Mouse (Mus musculus): ENCODE data around the gene Tbx15. TPM values are rescaled to one million over a fixed set of nuclear protein-coding genes. Genes with fewer than 3 reads are reported as not detected.

Gene Tbx15
- polyA plus RNA-seq (2014; fragmentation: Nextera tagmentation; extraction: Ambion mirVana) = 3.2 and 3.8 TPM in 2 replicates

DNA sequence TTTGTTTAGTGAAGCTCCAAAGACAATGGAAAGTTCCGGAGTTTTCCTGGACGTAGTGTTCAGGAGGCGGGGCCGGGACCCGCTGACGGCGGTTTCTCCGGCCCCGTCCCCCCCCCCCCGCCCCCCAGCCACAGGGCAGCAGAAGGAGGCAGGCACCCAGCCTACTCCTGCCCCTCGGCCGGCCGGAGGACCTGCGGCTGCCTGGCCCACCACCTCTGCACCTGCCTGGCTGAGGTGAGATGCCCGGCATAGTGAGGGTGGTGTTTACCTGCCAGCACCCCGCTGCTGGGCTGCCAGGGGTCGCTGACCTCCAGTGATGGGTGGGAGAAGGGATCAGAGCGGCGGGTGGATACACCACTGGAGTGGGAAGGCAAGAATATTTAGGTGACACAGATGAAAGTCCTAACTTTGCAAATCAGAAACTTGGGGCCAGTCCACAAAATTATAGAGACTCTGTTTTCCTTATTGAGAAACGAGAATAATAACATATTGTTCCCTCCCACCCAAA, at the start of gene Tbx15:
Tbx15 (plus strand) TSS at position 169 of the 508 bp plus-strand sequence.
- 1% methylated on average over 20 of the region's 20 CpGs for WGBS

DNA sequence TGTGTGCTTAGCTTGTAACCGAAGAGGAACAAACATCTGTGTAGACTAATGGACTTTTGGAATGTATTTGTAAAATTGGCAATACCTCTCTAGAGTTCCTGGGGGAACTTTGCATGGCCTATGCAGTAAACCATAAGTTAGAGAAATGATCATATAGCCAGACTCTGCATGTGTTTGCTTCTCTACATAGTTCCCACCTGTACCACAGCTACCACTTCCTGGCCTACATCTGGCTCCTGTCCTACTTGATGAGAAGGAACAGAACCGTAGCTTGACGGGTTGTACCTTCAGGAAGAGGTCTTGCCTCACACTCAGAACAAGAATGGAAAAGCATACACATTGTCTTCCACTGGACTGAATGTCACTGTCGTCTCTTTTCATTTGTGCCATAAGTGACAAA, 46.6 kb upstream of the Tbx15 start:
- no peak overlapping the region for H3K4me3 ChIP-seq (ENCODE audit: low read depth, low read length)
- H3K9ac ChIP-seq (ENCODE audit: low read length) = no peak overlapping the region
- H3K4me1 ChIP-seq (replicated peaks; ENCODE audit: control insufficient read depth, insufficient read depth, low read length) = no peaks in the 10 kb centered on the region
- H3K27me3 ChIP-seq (ENCODE audit: control insufficient read depth, insufficient read depth, low read length) = no peaks in the 10 kb centered on the region
- no peaks in the 10 kb centered on the region for H3K9me3 ChIP-seq (ENCODE audit: control insufficient read depth, low read length)
- H3K4me2 ChIP-seq (ENCODE audit: low read depth, low read length, severe bottlenecking) = no peak overlapping the region
- no peak overlapping the region for H3K27ac ChIP-seq (ENCODE audit: low read depth, low read length)
- WGBS = 77% methylated on average over 4 of the region's 4 CpGs
- DNase-seq (ENCODE audit: low spot score) (no peak), ATAC-seq (replicated peaks; ENCODE audit: low FRiP score) (no peak)
- H3K36me3 ChIP-seq (ENCODE audit: control insufficient read depth, insufficient read depth, low read length) = no peaks in the 10 kb centered on the region

More for the DNA sequence above, at the start of gene Tbx15:
- Histone ChIP-seq H3K9ac (ENCODE audit: low read length) (peak within 1 kb of the TSS; percentile 16; the same call in 1 of the 2 replicates), H3K9me3 (ENCODE audit: control insufficient read depth, low read length) (no peaks in the 10 kb centered on the region), H3K36me3 (ENCODE audit: control insufficient read depth, insufficient read depth, low read length) (no peaks in the 10 kb centered on the region), H3K27ac (ENCODE audit: low read depth, low read length) (no peak within 1 kb of the TSS), H3K4me1 (replicated peaks; ENCODE audit: control insufficient read depth, insufficient read depth, low read length) (peaks cover 5% of the 10 kb centered on the region; the same call in 1 of the 2 replicates), H3K4me3 (ENCODE audit: low read depth, low read length) (peak within 1 kb of the TSS; percentile 15; the same call in 1 of the 2 replicates), H3K27me3 (ENCODE audit: control insufficient read depth, insufficient read depth, low read length) (peaks cover 91% of the 10 kb centered on the region), H3K4me2 (ENCODE audit: low read depth, low read length, severe bottlenecking) (peak within 1 kb of the TSS; percentile 18; the same call in 1 of the 2 replicates)
- 0 out of 2 replicates have a peak, but pooled peaks have one; percentile 37 for ATAC-seq (replicated peaks; ENCODE audit: low FRiP score)
- DNase-seq (ENCODE audit: low spot score) = peak; percentile 54

DNA sequence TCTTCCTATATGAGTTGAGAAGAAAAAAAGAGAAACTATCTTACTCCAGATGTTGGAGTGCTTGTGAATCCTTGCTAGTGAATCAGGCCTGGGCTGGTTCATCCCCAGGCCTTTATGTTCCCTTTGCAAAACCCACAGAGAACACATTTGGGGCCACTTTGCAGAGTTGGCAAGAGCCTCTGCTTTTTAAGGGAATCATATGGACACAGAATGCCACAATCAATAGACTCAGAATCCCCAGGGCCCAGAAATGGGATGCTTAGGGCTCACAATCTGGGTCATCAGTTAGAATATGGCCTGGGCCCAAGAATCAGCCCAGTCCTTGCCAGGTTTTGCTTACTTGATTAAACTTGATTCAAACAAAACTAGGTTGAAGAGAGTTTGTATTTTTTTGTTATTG, 36.9 kb upstream of the Tbx15 start:
- H3K4me3 ChIP-seq (ENCODE audit: low read depth, low read length) = no peak overlapping the region
- H3K9ac ChIP-seq (ENCODE audit: low read length) = no peak overlapping the region
- no peaks in the 10 kb centered on the region for H3K9me3 ChIP-seq (ENCODE audit: control insufficient read depth, low read length)
- H3K36me3 ChIP-seq (ENCODE audit: control insufficient read depth, insufficient read depth, low read length) = no peaks in the 10 kb centered on the region
- no peak for DNase-seq (ENCODE audit: low spot score)
- ATAC-seq (replicated peaks; ENCODE audit: low FRiP score) = no peak
- H3K4me1 ChIP-seq (replicated peaks; ENCODE audit: control insufficient read depth, insufficient read depth, low read length) = no peaks in the 10 kb centered on the region
- H3K27ac ChIP-seq (ENCODE audit: low read depth, low read length) = no peak overlapping the region
- no peaks in the 10 kb centered on the region for H3K27me3 ChIP-seq (ENCODE audit: control insufficient read depth, insufficient read depth, low read length)
- no peak overlapping the region for H3K4me2 ChIP-seq (ENCODE audit: low read depth, low read length, severe bottlenecking)

DNA sequence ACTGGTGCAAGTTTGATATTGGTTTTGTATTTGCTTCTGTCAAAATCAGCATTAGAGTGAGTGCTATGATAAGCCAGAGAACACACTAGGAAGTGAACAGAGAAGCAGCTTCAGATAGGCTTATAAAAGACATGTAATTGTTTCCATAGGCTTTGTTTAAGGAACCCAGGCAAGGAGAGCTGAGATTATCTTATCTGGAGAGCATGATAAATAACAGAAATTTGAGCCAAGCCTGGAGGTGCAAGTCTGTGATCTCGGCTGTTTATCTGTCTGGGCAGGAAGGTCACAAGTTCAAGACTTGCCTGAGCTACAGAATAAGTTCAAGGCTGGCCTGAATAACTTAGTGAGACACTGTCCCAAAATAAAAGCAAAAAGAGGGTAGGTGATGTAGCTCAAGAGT, 31.8 kb upstream of the Tbx15 start:
- H3K4me2 ChIP-seq (ENCODE audit: low read depth, low read length, severe bottlenecking) = no peak overlapping the region
- DNase-seq (ENCODE audit: low spot score) (no peak), ATAC-seq (replicated peaks; ENCODE audit: low FRiP score) (no peak)
- no peaks in the 10 kb centered on the region; the same call in 1 of the 2 replicates for H3K4me1 ChIP-seq (replicated peaks; ENCODE audit: control insufficient read depth, insufficient read depth, low read length)
- no peak overlapping the region for H3K9ac ChIP-seq (ENCODE audit: low read length)
- H3K36me3 ChIP-seq (ENCODE audit: control insufficient read depth, insufficient read depth, low read length) = no peaks in the 10 kb centered on the region
- no peaks in the 10 kb centered on the region for H3K9me3 ChIP-seq (ENCODE audit: control insufficient read depth, low read length)
- H3K4me3 ChIP-seq (ENCODE audit: low read depth, low read length) = no peak overlapping the region
- no peak overlapping the region for H3K27ac ChIP-seq (ENCODE audit: low read depth, low read length)
- 55% methylated on average over 1 of the region's 1 CpGs for WGBS
- H3K27me3 ChIP-seq (ENCODE audit: control insufficient read depth, insufficient read depth, low read length) = no peaks in the 10 kb centered on the region

DNA sequence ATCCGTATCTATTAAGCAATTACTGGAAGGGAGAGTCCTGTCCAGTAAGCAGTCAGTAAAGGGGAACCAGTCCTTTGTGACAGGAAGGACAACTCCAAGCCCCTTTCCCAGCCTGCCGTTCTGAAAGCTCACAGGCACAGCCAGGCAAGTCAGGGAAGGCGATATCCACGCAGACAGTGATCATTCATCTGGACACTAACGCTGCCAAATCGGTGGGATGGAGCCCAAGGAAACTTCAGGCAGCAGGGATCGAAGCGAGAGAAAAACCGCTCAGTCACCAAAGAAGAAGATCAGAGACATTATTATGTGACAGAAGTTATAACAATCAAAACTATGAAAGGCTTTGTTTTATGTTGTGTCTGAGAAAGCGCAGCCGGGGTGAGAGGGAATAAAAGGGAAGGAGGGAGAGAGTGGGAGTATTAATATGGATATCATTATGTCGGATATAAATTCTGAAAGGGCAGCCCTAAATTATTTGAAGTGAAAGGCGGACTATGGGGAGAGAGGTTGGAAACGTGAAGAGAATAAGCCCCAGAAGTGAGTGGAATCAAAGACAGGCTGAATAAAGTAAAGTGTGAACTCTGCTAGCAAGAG, 29.0 kb upstream of the Tbx15 start:
- no peak overlapping the region for H3K4me3 ChIP-seq (ENCODE audit: low read depth, low read length)
- 47% methylated on average over 14 of the region's 14 CpGs for WGBS
- H3K4me1 ChIP-seq (replicated peaks; ENCODE audit: control insufficient read depth, insufficient read depth, low read length) = no peaks in the 10 kb centered on the region; the same call in 1 of the 2 replicates
- H3K9me3 ChIP-seq (ENCODE audit: control insufficient read depth, low read length) = no peaks in the 10 kb centered on the region
- no peaks in the 10 kb centered on the region for H3K27me3 ChIP-seq (ENCODE audit: control insufficient read depth, insufficient read depth, low read length)
- no peak overlapping the region for H3K9ac ChIP-seq (ENCODE audit: low read length)
- H3K4me2 ChIP-seq (ENCODE audit: low read depth, low read length, severe bottlenecking) = no peak overlapping the region
- H3K36me3 ChIP-seq (ENCODE audit: control insufficient read depth, insufficient read depth, low read length) = no peaks in the 10 kb centered on the region
- ATAC-seq (replicated peaks; ENCODE audit: low FRiP score) (0 out of 2 replicates have a peak, but pooled peaks have one; percentile 19), DNase-seq (ENCODE audit: low spot score) (no peak)
- H3K27ac ChIP-seq (ENCODE audit: low read depth, low read length) = no peak overlapping the region

DNA sequence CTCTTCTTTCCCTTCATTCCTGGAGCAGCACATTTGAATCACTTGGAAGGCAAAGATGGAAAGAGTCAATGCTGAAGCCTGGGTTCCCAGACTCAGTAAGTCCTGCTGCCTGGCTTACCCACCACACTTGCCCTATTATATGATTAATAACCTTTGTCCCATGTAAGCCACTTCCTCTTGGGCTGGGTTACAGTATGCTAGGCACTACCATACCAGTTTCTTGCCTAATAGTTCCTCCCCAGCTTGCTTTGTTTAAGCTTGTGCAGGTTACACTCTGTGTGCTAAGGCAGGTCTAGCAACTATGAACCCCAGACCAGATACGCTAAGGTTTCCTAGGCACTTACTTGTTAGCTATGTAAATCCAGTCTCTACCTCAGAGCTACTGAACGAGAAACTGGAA, 12.4 kb upstream of the Tbx15 start:
- no peaks in the 10 kb centered on the region for H3K9me3 ChIP-seq (ENCODE audit: control insufficient read depth, low read length)
- no peaks in the 10 kb centered on the region for H3K4me1 ChIP-seq (replicated peaks; ENCODE audit: control insufficient read depth, insufficient read depth, low read length)
- H3K36me3 ChIP-seq (ENCODE audit: control insufficient read depth, insufficient read depth, low read length) = no peaks in the 10 kb centered on the region
- no peak overlapping the region for H3K27ac ChIP-seq (ENCODE audit: low read depth, low read length)
- H3K4me3 ChIP-seq (ENCODE audit: low read depth, low read length) = no peak overlapping the region
- 79% methylated on average over 2 of the region's 2 CpGs for WGBS
- H3K4me2 ChIP-seq (ENCODE audit: low read depth, low read length, severe bottlenecking) = no peak overlapping the region
- H3K27me3 ChIP-seq (ENCODE audit: control insufficient read depth, insufficient read depth, low read length) = no peaks in the 10 kb centered on the region
- no peak for ATAC-seq (replicated peaks; ENCODE audit: low FRiP score)
- H3K9ac ChIP-seq (ENCODE audit: low read length) = no peak overlapping the region
- no peak for DNase-seq (ENCODE audit: low spot score)

DNA sequence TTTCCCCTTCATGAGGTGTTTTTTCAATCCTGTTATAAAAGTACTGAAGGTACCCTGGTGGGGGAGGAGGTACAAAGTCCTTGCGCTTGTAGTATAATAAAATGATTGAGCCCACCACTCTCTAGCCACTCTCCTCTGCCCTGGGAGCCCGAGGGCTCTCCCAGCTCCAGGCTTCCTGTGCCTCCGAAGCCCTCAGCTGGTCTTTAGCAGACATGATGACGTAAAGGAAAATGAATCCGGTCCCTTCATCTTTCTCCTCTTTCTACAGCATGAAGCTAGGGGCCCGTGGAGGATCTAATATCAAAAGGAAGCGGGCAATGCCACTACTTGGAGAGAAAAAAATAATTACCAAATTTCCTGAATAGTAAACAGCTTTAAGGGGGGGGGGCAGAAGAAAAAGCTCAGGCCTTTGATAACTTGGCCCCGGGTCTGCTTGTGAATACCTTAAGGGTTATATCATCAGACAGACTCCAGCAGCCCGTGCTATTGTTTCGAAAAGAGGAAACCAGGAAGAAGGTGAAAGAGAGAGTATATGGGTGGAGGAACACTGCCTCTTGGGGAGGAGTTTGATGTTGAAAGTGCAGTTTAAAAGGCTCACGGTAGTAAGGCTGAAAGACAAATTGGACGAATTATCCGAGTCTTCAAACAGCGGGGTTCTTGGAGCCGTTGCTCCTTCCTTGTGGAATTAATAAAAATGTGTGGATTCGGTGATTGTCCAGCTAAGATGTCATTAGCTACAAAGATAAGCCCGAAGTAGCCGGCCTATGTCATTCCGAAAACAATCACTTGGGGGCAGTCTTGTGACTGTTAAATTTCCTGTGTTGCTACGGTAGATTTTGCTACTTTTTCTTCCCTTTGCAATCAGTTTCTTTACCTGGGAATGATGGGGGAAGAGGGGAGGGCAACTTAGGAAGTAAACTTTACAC, 6.5 kb upstream of the Tbx15 start:
- peak; percentile 72 for DNase-seq (ENCODE audit: low spot score)
- ATAC-seq (replicated peaks; ENCODE audit: low FRiP score) = peak; percentile 42
- Histone ChIP-seq H3K36me3 (ENCODE audit: control insufficient read depth, insufficient read depth, low read length) (no peaks in the 10 kb centered on the region), H3K9me3 (ENCODE audit: control insufficient read depth, low read length) (no peaks in the 10 kb centered on the region), H3K27me3 (ENCODE audit: control insufficient read depth, insufficient read depth, low read length) (peaks cover 46% of the 10 kb centered on the region), H3K4me3 (ENCODE audit: low read depth, low read length) (no peak overlapping the region), H3K27ac (ENCODE audit: low read depth, low read length) (no peak overlapping the region), H3K4me2 (ENCODE audit: low read depth, low read length, severe bottlenecking) (peak overlapping the region; percentile 26; the same call in 1 of the 2 replicates), H3K4me1 (replicated peaks; ENCODE audit: control insufficient read depth, insufficient read depth, low read length) (0 out of 2 replicates have a peak, but pooled peaks cover 2% of the 10 kb centered on the region), H3K9ac (ENCODE audit: low read length) (no peak overlapping the region)
- 9% methylated on average over 20 of the region's 20 CpGs for WGBS

DNA sequence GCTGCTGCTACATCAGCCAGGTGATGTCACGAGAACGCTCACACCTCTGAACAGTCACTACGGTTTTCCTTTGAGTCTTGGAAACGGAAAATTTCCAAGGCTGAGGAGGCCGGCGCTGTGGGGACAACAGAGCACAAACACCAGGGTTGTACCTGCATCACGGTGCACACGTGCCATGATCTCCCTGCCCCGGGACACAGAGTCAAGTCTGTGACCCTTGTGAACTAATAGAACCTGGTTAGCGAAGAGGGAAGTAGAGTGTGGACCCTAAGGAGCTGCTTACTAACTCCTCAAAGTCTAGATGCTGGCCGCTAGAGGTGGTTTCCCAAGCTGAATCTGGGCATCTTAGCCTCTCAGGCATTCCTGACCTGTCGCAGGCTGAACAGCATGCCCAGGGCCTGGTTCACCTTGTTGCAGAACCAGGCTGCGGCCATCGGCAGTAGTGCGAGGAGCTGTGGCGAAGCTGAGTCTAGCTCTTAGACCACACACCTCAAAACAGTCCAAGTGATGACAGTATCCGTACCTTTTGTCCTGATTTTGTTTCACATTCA, 5.8 kb upstream of the Tbx15 start:
- ATAC-seq (replicated peaks; ENCODE audit: low FRiP score) (peak; percentile 45), DNase-seq (ENCODE audit: low spot score) (peak; percentile 55)
- WGBS = 5% methylated on average over 17 of the region's 17 CpGs
- H3K27me3 ChIP-seq (ENCODE audit: control insufficient read depth, insufficient read depth, low read length) = peaks cover 53% of the 10 kb centered on the region
- H3K36me3 ChIP-seq (ENCODE audit: control insufficient read depth, insufficient read depth, low read length) = no peaks in the 10 kb centered on the region
- no peak overlapping the region for H3K27ac ChIP-seq (ENCODE audit: low read depth, low read length)
- H3K9ac ChIP-seq (ENCODE audit: low read length) = no peak overlapping the region
- 0 out of 2 replicates have a peak, but pooled peaks cover 2% of the 10 kb centered on the region for H3K4me1 ChIP-seq (replicated peaks; ENCODE audit: control insufficient read depth, insufficient read depth, low read length)
- H3K4me3 ChIP-seq (ENCODE audit: low read depth, low read length) = no peak overlapping the region
- H3K4me2 ChIP-seq (ENCODE audit: low read depth, low read length, severe bottlenecking) = peak overlapping the region; percentile 26; the same call in 1 of the 2 replicates
- no peaks in the 10 kb centered on the region for H3K9me3 ChIP-seq (ENCODE audit: control insufficient read depth, low read length)

Measured in forebrain, embryonic 11.5 days (tissue).